Mouse (Mus musculus): Measurements from ENCODE around the gene Stxbp6. TPM values are rescaled to one million over a fixed set of nuclear protein-coding genes. Genes with fewer than 3 reads are reported as not detected.

Stxbp6 gene
- polyA plus RNA-seq, 1 experiment, result 0.08 TPM

GRCm38 (mm10) chr12:44996274-44996673, 78.2 kb downstream of the Stxbp6 start:
- H3K36me3 ChIP-seq (ENCODE audit: control insufficient read depth, insufficient read depth), result no peaks in the 10 kb centered on the region
- H3K79me3 ChIP-seq (ENCODE audit: low read depth), result no peaks in the 10 kb centered on the region
- no peaks in the 10 kb centered on the region for H3K79me2 ChIP-seq (ENCODE audit: control insufficient read depth, insufficient read depth)
- no peak overlapping the region for H3K4me3 ChIP-seq (ENCODE audit: insufficient read depth, poor library complexity, severe bottlenecking)
- H3K27me3 ChIP-seq (ENCODE audit: control insufficient read depth, insufficient read depth, insufficient read length), result no peaks in the 10 kb centered on the region
- no peak for TF ChIP-seq MYOD1 (IDR thresholded peaks at IDR 0.05; ENCODE audit: control insufficient read depth, insufficient read length, low read depth)
- TF ChIP-seq MYOG (IDR thresholded peaks at IDR 0.05; ENCODE audit: control insufficient read depth, extremely low read depth, insufficient read length), result no peak
- TF ChIP-seq CTCF (IDR thresholded peaks at IDR 0.05; ENCODE audit: control insufficient read depth, insufficient read depth, insufficient read length), result no peak
- TF ChIP-seq USF1 (IDR thresholded peaks at IDR 0.05; ENCODE audit: low read depth), result no peak
- no peak for TF ChIP-seq MAX (IDR thresholded peaks at IDR 0.05)
- TF ChIP-seq CEBPB (IDR thresholded peaks at IDR 0.05; ENCODE audit: low read depth), result no peak
- TF ChIP-seq FOSL1 (IDR thresholded peaks at IDR 0.05; ENCODE audit: insufficient read depth, low read length, poor library complexity, severe bottlenecking), result no peak
- no peak overlapping the region for H3ac ChIP-seq (ENCODE audit: control insufficient read depth, insufficient read length, low read depth)

- H3ac ChIP-seq (ENCODE audit: control insufficient read depth, insufficient read length, low read depth), result no peak overlapping the region
- H3K4me3 ChIP-seq (ENCODE audit: insufficient read depth, poor library complexity, severe bottlenecking), result no peak overlapping the region
- no peaks in the 10 kb centered on the region for H3K79me3 ChIP-seq (ENCODE audit: low read depth)
- H3K79me2 ChIP-seq (ENCODE audit: control insufficient read depth, insufficient read depth), result no peaks in the 10 kb centered on the region
- H3K36me3 ChIP-seq (ENCODE audit: control insufficient read depth, insufficient read depth), result no peaks in the 10 kb centered on the region
- TF ChIP-seq CEBPB (IDR thresholded peaks at IDR 0.05; ENCODE audit: low read depth), result no peak
- TF ChIP-seq FOSL1 (IDR thresholded peaks at IDR 0.05; ENCODE audit: insufficient read depth, low read length, poor library complexity, severe bottlenecking), result no peak
- TF ChIP-seq MAX (IDR thresholded peaks at IDR 0.05), result no peak
- no peak for TF ChIP-seq CTCF (IDR thresholded peaks at IDR 0.05; ENCODE audit: control insufficient read depth, insufficient read depth, insufficient read length)
- TF ChIP-seq USF1 (IDR thresholded peaks at IDR 0.05; ENCODE audit: low read depth), result no peak
- no peak for TF ChIP-seq MYOD1 (IDR thresholded peaks at IDR 0.05; ENCODE audit: control insufficient read depth, insufficient read length, low read depth)
- TF ChIP-seq MYOG (IDR thresholded peaks at IDR 0.05; ENCODE audit: control insufficient read depth, extremely low read depth, insufficient read length), result no peak
- no peaks in the 10 kb centered on the region for H3K27me3 ChIP-seq (ENCODE audit: control insufficient read depth, insufficient read depth, insufficient read length)
Observed at GRCm38 (mm10) chr12:44993391-44993790, 81.1 kb downstream of the Stxbp6 start.

GRCm38 (mm10) chr12:44992847-44993246, 81.7 kb downstream of the Stxbp6 start:
- no peaks in the 10 kb centered on the region for H3K36me3 ChIP-seq (ENCODE audit: control insufficient read depth, insufficient read depth)
- H3K27me3 ChIP-seq (ENCODE audit: control insufficient read depth, insufficient read depth, insufficient read length), result no peaks in the 10 kb centered on the region
- TF ChIP-seq MYOG (IDR thresholded peaks at IDR 0.05; ENCODE audit: control insufficient read depth, extremely low read depth, insufficient read length) (no peak), CTCF (IDR thresholded peaks at IDR 0.05; ENCODE audit: control insufficient read depth, insufficient read depth, insufficient read length) (no peak), FOSL1 (IDR thresholded peaks at IDR 0.05; ENCODE audit: insufficient read depth, low read length, poor library complexity, severe bottlenecking) (no peak), MAX (IDR thresholded peaks at IDR 0.05) (no peak), USF1 (IDR thresholded peaks at IDR 0.05; ENCODE audit: low read depth) (no peak), CEBPB (IDR thresholded peaks at IDR 0.05; ENCODE audit: low read depth) (no peak), MYOD1 (IDR thresholded peaks at IDR 0.05; ENCODE audit: control insufficient read depth, insufficient read length, low read depth) (no peak)
- H3ac ChIP-seq (ENCODE audit: control insufficient read depth, insufficient read length, low read depth), result no peak overlapping the region
- H3K79me2 ChIP-seq (ENCODE audit: control insufficient read depth, insufficient read depth), result no peaks in the 10 kb centered on the region
- H3K79me3 ChIP-seq (ENCODE audit: low read depth), result no peaks in the 10 kb centered on the region
- H3K4me3 ChIP-seq (ENCODE audit: insufficient read depth, poor library complexity, severe bottlenecking), result no peak overlapping the region

GRCm38 (mm10) chr12:44990379-44990778, 84.1 kb downstream of the Stxbp6 start:
- Histone ChIP-seq H3K79me3 (ENCODE audit: low read depth) (no peaks in the 10 kb centered on the region), H3K79me2 (ENCODE audit: control insufficient read depth, insufficient read depth) (no peaks in the 10 kb centered on the region), H3K4me3 (ENCODE audit: insufficient read depth, poor library complexity, severe bottlenecking) (no peak overlapping the region), H3K36me3 (ENCODE audit: control insufficient read depth, insufficient read depth) (no peaks in the 10 kb centered on the region), H3ac (ENCODE audit: control insufficient read depth, insufficient read length, low read depth) (no peak overlapping the region), H3K27me3 (ENCODE audit: control insufficient read depth, insufficient read depth, insufficient read length) (no peaks in the 10 kb centered on the region)
- TF ChIP-seq USF1 (IDR thresholded peaks at IDR 0.05; ENCODE audit: low read depth) (no peak), FOSL1 (IDR thresholded peaks at IDR 0.05; ENCODE audit: insufficient read depth, low read length, poor library complexity, severe bottlenecking) (no peak), MAX (IDR thresholded peaks at IDR 0.05) (no peak), MYOD1 (IDR thresholded peaks at IDR 0.05; ENCODE audit: control insufficient read depth, insufficient read length, low read depth) (no peak), CTCF (IDR thresholded peaks at IDR 0.05; ENCODE audit: control insufficient read depth, insufficient read depth, insufficient read length) (no peak), MYOG (IDR thresholded peaks at IDR 0.05; ENCODE audit: control insufficient read depth, extremely low read depth, insufficient read length) (no peak), CEBPB (IDR thresholded peaks at IDR 0.05; ENCODE audit: low read depth) (no peak)

GRCm38 (mm10) chr12:44989011-44989410, 85.5 kb downstream of the Stxbp6 start:
- H3K79me3 ChIP-seq (ENCODE audit: low read depth), result no peaks in the 10 kb centered on the region
- no peak overlapping the region for H3ac ChIP-seq (ENCODE audit: control insufficient read depth, insufficient read length, low read depth)
- no peak overlapping the region for H3K4me3 ChIP-seq (ENCODE audit: insufficient read depth, poor library complexity, severe bottlenecking)
- no peaks in the 10 kb centered on the region for H3K79me2 ChIP-seq (ENCODE audit: control insufficient read depth, insufficient read depth)
- no peak for TF ChIP-seq MYOD1 (IDR thresholded peaks at IDR 0.05; ENCODE audit: control insufficient read depth, insufficient read length, low read depth)
- TF ChIP-seq USF1 (IDR thresholded peaks at IDR 0.05; ENCODE audit: low read depth), result no peak
- no peak for TF ChIP-seq CTCF (IDR thresholded peaks at IDR 0.05; ENCODE audit: control insufficient read depth, insufficient read depth, insufficient read length)
- TF ChIP-seq FOSL1 (IDR thresholded peaks at IDR 0.05; ENCODE audit: insufficient read depth, low read length, poor library complexity, severe bottlenecking), result no peak
- TF ChIP-seq MYOG (IDR thresholded peaks at IDR 0.05; ENCODE audit: control insufficient read depth, extremely low read depth, insufficient read length), result no peak
- TF ChIP-seq CEBPB (IDR thresholded peaks at IDR 0.05; ENCODE audit: low read depth), result no peak
- TF ChIP-seq MAX (IDR thresholded peaks at IDR 0.05), result no peak
- no peaks in the 10 kb centered on the region for H3K27me3 ChIP-seq (ENCODE audit: control insufficient read depth, insufficient read depth, insufficient read length)
- no peaks in the 10 kb centered on the region for H3K36me3 ChIP-seq (ENCODE audit: control insufficient read depth, insufficient read depth)

GRCm38 (mm10) chr12:44987762-44988161, 86.7 kb downstream of the Stxbp6 start:
- H3K36me3 ChIP-seq (ENCODE audit: control insufficient read depth, insufficient read depth), result no peaks in the 10 kb centered on the region
- H3K79me2 ChIP-seq (ENCODE audit: control insufficient read depth, insufficient read depth), result no peaks in the 10 kb centered on the region
- H3ac ChIP-seq (ENCODE audit: control insufficient read depth, insufficient read length, low read depth), result no peak overlapping the region
- H3K27me3 ChIP-seq (ENCODE audit: control insufficient read depth, insufficient read depth, insufficient read length), result no peaks in the 10 kb centered on the region
- no peak overlapping the region for H3K4me3 ChIP-seq (ENCODE audit: insufficient read depth, poor library complexity, severe bottlenecking)
- H3K79me3 ChIP-seq (ENCODE audit: low read depth), result no peaks in the 10 kb centered on the region
- TF ChIP-seq MYOD1 (IDR thresholded peaks at IDR 0.05; ENCODE audit: control insufficient read depth, insufficient read length, low read depth), result no peak
- TF ChIP-seq CTCF (IDR thresholded peaks at IDR 0.05; ENCODE audit: control insufficient read depth, insufficient read depth, insufficient read length), result no peak
- no peak for TF ChIP-seq MYOG (IDR thresholded peaks at IDR 0.05; ENCODE audit: control insufficient read depth, extremely low read depth, insufficient read length)
- TF ChIP-seq USF1 (IDR thresholded peaks at IDR 0.05; ENCODE audit: low read depth), result no peak
- no peak for TF ChIP-seq CEBPB (IDR thresholded peaks at IDR 0.05; ENCODE audit: low read depth)
- TF ChIP-seq FOSL1 (IDR thresholded peaks at IDR 0.05; ENCODE audit: insufficient read depth, low read length, poor library complexity, severe bottlenecking), result no peak
- TF ChIP-seq MAX (IDR thresholded peaks at IDR 0.05), result no peak
